Mouse (Mus musculus) thymus, postnatal 25 days (tissue): ENCODE measurements around the gene Slc27a5.
A peak's percentile ranks its signal among the peaks of the same experiment; 100 is the strongest.

Experiments
- DNase-seq: peaks from one replicate; pipeline ENCODE4 v3.0.0; 2022

Gene Slc27a5

DNA sequence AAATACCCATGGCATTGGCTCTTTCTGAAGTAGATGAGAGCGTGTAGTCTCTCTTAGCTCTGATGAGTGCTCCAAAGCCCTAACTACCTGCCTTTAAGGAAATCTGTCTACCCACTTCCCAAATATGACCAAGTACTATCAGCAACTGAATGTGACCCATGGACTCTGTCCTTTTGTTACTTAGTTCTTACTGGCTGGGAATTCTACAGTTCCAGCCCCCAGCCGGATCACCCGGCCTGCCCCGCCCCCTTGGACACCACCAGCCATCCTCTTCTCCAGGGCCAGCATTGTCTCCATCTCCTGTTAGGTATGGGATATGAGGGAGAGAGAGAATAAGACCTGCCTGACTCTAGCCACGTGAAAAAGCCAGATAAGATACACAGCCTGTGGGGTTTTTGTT, at the start of gene Slc27a5:
TSS of gene Slc27a5 (minus strand) at position 140 of the 400 bp plus-strand sequence.
- DNase-seq = no peak

DNA sequence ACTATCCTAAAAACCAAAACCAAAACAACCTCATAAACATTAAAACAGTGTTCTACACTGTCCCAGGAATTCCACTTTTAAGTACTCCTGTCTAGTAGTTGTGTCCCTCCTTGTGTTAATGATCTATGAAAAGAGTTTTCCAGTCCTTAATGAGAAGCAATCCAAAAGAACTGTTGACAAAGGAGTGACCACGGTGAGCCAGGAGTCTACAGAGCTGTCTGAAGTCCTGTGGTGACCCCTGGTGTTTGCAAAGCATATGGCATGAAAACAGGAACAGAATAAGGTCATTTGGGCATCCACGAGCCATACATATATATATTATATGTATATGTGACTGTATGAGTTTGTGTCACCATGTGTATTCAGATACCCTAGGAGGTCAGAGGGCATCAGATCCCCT, 48.1 kb upstream of the Slc27a5 start:
- DNase-seq = peak; percentile 72

DNA sequence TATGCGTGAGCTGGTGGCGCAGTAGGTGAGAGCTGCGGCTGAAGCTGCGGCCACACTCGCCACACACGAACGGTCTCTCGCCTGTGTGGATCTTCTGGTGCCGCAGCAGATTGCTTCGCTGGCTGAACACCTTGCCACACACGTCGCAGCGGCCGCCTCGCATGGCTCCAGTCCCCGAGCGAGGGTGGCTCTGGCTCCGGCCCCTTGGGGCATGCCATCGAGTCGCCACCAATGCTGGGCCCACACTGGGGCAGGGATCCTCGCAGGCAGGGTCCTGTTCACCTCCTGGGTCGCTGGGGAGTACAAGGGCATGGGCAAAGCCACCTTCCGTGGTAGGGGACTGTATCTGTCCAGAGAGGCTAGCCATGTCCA, 46.2 kb upstream of the Slc27a5 start:
- no peak for DNase-seq

DNA sequence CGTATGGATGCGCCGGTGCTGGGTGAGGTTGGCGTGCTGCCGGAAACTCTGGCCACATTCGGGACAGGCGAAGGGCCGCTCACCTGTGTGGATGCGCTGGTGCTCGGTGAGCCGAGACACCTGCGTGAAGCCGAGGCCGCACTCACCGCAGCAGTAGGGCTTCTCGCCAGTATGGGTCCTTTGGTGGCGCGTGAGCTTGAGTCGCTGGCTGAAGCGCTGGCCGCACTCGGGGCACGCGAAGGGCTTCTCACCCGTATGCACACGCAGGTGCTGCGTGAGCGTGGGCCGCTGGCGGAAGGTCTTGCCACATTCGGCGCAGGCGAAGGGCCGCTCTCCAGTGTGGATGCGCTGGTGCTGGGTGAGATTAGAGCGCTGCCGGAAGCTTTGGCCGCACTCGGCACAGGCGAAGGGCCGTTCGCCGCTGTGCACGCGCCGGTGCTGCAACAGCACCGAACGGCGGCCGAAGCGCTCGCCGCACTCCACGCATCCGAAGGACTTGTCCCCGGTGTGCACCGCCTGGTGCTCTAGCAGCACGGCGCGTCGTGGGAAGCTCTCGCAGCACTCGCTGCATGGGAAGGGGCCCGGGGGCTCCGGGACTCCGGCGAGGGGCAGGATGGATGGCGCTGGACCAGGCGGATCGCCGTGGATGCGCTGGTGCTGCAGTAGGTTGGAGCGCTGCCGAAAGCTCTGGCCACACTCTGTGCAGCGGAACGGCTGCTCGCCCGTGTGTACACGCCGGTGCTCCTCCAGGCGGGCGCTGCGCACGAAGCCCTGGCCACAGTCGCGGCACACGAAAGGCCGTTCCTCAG, 45.7 kb upstream of the Slc27a5 start:
- no peak for DNase-seq

DNA sequence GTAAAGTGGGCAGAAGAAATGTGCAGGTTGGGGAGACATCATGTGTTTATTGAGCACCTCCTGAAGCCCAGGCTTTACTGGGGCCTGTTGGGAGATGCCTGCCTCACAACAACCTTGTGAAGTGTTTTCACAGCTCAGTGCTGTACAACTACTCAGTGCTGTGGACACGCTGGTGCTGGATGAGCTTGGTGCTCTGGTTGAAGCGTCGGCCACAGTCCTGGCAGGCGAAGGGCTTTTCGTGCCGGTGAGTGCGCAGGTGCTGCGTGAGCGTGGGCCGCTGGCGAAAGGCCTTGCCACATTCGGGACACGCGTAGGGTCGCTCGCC, 45.1 kb upstream of the Slc27a5 start:
- DNase-seq = no peak

DNA sequence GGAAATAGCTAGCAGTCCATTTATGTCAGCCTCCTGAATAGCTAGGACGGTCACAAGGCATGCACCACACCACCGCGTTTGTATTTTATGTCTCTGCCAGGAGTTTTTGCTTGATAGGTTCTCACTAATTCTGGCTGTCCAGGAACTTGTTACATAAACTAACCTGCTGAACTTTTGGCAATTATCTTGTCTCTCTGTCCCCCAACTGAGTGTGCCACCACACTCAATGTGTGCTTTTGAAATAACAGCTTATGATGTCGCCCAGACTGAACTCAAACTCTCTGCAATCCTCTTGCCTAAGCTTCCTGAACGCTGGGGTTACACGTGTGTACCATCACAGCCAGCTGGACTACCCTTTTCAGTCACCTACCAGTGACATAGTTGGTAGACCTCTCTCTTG, 44.5 kb upstream of the Slc27a5 start:
- DNase-seq = no peak

DNA sequence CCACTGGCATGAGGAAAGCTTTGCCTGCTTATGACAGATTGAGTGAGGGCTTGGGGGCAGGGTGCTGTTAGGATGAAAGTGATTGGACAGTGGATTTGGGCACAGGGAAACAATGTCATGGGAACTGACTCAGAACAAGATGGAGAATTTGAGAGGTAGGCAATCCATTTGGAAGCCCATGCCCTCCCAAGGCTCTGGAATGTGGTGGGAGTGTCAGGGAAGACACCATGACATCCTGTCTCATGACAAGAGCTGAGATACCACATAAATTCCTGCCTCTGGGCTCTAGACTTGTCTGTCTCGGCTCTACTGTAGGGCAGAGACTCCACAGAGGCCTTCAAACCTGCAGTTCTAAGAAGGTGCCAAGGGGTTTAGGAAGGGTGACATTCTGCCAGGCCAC, 43.3 kb upstream of the Slc27a5 start:
- no peak for DNase-seq

DNA sequence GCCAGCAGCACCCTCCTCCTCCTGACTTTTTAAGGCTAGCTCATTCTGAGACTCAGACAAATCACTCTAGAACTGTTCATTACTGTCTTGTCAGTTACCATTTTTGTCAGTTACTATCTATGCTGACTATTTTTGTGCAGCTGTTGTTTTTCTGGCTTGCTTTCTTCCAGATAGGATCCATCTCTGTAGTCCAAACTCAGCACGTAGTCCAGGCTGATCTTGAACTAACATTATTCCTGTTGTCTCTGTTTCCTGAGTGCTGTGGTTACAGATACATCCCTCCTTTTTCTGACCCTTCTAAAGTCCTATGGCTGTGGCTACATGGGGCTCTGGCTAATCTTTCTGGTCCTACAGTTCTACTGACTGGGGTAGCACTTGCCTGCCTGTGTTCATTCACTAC, 41.2 kb upstream of the Slc27a5 start:
- no peak for DNase-seq

DNA sequence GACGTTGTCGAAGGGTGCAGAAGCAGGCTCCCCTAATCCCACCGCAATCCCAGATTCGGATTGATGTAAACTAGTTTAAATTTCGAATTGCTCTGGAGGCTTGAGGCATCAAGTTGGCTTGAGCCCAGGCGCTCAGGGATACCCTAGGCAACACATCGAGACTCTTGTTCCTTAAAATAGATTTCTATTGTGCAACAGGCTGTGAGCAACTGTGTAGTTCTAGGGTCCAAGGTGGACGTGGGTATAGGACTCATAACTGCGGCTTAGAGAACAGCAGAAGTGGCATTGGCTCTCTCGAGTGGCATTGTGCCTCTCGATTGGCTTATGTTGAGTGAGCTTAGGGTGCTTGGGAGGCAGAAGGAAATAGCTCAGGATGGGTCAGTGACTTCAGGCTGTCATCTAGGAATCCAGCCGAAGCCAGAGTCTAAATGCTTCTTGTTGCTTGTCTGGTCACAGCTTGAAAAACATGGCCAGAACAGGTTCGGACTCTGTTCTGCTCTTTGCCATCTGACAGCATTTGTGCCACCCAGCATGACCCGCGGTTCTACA, 40.7 kb upstream of the Slc27a5 start:
- no peak for DNase-seq

DNA sequence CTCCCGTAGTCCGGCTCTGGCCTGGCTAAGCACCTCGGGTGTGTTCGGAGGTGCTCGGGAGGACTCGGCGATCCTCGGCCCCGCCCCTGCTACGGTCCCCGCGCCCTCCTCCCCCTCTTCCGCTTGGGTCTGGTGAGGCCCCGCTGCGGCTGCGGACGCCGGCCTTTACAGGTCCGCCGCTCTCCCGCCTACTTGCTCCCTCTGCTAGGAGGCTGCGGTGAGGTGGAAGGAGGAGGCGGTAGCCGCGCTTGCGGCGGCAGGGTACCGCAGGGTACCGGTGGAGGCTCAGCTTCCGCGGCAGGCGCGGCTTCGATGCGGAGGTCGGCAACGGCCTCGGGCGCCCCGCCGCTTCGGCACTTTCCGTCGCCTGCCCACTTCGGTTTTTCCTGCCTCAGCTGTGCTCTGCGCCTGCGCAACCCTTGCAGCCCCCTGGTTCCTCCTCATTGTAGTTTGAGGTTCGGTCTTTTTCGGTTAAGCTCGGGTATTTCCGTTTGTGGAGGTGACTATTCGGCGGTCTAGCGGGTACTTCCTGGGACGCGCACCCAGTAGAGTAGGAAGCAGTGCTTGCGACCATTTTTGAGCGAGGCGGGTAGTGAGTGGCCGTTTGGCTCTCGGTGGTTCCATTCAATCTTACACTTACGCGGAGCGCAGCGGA, 40.0 kb upstream of the Slc27a5 start, which contains the start of gene Ube2m:
TSS of gene Ube2m (minus strand) at position 375 of the 655 bp plus-strand sequence.
- peak; percentile 100 for DNase-seq

DNA sequence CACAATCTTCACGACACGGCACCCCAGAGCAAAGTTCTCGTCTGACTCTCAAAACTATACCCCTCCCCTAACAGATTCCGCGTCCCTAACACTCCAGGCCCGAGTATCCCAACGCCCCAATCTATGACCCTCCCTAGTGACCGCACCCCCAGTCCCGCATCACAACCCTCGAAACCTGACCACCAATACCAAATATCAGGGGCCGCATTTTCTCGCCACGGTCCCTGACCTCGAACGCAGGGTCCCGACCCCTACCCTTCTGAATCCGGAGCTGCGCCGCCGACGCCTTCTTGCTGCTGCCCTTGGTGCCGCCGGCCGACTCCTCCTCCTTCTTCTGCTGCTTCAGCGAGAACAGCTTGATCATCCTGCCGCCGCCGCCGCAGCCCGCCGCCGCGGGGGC, 39.4 kb upstream of the Slc27a5 start:
- DNase-seq = no peak

DNA sequence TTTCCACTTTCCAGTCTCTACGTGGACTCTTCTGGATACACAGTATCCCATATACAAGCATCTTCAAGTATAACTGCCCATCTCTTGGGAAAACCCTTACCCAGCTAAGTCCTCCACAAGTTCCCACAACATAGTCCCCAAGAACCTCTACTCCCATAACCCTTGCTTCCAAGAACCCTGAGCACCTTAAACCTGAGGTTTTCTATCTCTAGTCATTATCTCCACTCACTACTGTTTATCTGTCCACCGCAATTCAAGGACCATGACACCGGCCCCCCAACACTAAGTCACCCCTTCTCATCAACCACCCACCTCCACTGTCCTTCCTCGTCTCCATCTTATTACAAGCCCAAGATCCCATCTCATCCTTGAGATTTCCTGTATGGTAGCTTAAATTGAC, 38.8 kb upstream of the Slc27a5 start:
- DNase-seq = no peak

DNA sequence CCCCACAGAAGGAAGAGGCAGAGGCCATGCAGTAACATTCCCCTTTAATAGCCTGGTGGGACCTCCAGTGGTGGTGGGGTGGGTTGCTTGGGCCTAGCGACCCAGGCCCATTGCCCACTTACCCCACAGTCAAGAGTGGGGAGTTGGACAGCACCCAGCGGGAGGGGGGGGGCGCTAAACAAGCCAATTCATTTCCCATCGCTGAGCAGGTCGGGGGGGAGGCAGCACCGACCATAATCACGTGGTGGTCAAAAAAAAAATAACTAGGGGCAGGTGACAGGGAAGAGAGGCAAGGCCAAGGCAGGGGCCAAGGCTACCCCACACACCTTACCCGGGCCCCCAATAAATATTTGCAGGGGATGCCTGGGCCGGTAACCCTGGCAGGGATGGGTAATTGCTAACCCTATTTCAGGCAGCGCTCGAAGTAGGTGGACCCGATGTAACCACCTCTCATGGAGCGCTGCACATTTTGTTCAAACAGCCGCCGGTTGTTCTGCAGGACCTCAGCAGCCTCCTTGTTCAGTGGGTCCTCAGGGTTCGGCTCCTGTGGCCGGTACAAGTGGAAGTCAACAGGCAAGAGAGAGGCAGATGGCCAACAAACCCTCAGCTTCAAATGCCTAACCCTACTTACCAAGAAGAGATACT, 37.3 kb upstream of the Slc27a5 start:
- no peak for DNase-seq

DNA sequence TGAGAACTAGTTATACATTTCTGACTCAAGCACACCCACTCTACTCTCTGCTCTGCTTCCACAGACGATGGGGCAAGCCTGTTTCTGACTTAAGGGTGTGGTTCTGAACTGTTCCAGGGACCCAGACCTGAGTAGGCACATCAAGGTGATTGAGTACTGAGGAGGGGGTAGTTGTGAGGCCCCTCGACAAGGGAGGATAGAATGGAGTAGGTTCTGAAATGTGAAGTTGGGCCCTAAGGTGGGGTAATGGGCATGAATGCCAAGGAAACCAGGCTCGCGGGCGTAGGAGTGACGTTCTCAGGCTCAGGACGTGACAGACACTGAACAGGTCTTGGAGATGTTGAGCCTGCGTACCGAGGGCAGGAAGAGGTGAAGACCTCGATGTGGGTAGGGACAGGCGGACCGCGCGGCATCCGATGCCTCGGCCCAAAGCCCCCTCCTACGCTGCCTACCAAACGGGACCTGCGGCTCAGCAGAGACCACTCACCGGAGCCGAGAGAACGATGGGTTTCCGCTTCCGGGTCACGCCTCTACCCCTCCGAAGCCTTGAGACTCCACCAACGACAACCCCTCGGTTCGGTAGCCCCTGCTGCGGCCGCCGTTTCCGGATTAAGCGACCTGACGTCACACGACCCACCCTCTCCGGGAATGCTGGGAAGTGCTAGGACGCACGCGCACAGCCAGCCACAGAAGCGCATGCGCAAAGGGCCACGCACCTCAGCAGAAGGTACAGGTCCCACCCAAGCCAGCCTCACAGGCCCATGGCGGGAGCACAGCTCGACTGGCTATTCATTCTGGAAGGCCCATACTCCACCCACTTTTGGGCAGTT, 36.4 kb upstream of the Slc27a5 start, which contains the start of gene Chmp2a:
TSS of gene Chmp2a (minus strand) at position 660 of the 830 bp plus-strand sequence.
- peak; percentile 97 for DNase-seq

DNA sequence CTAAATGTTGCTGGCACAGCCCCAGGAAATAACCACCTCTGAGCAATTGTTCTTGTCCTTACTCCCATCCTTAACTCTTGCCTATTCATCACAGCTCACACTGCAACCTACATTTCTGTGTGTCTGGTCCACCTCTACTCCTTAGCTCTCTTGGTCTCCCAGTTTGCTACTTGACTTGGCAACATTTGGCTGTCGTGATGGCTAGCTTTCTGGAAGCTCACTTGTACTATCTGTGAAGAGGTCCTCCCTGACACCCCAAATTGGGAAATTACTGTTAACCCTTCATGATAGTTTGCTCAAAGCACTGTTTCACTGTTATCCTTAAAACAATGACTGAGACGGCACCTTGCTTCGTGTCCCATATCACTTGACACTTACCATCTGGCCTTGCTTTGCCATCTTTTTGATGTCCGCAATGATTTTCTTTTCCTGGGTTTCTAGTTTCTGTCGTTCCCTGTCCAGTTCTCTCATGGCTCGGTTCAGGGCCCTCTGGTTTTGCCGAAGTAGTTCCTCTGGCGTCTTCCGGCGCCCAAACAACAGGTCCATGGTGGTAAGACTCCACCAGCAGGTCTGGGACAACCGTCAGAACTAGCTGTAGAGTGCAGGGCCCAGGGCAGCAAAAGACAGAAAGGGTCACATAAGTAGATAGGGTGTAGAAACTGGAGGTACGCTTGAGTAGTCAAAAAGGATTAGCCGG, 35.6 kb upstream of the Slc27a5 start:
- no peak for DNase-seq

DNA sequence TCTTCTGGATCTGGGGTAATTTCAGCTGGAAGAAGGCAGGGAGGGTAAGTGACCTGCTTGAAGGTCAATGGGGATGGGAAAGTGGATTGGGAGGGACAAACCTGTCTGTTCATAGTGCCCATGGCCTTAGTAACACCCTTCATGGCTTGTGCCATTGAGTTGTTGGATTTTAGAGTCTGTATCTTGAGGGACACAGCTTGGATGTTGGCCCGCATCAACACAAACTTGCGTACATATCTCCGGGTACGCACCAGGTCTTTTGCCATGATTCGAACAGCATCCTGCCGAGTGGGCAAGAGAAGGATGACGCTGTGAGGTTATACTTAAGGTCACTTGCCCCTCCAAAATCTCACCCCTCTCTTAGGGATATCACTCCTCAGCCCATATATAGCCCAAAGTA, 34.5 kb upstream of the Slc27a5 start:
- no peak for DNase-seq

DNA sequence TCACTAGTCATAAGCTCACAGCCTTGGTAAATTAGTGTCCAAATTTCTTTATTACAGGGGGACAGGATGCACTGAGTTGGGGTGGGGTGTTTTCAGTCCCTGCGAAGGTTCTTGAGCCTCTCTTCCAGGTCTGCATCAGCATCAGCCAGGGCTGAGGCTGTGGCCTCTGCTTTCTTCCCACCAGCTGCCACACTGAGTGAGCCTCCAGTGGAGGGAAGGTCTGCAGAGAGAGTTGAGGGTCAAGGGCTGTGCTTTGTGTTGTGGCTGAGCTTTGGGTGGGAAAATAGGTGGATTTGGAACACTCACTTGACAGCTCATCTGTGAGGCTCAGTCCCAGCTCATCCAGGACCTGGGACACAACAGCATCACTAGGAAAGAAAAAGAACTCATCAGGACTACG, 34.0 kb upstream of the Slc27a5 start:
- DNase-seq = no peak

DNA sequence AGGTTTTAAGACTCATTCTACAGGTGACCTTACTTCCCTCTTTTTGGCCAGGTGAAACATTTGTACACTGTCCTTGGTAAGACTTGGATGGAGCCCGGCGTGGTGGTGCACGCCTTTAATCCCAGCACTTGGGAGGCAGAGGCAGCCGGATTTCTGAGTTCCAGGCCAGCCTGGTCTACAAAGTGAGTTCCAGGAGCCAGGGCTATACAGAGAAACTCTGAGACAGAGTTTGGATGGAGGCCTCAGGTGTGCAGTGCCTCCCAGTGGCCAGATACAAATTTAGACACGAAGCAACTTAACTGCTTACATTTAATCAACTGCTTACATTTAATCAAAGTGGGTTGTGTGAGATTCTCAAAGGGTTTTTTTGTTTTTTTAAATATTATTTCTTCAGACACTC, 33.1 kb upstream of the Slc27a5 start:
- no peak for DNase-seq

DNA sequence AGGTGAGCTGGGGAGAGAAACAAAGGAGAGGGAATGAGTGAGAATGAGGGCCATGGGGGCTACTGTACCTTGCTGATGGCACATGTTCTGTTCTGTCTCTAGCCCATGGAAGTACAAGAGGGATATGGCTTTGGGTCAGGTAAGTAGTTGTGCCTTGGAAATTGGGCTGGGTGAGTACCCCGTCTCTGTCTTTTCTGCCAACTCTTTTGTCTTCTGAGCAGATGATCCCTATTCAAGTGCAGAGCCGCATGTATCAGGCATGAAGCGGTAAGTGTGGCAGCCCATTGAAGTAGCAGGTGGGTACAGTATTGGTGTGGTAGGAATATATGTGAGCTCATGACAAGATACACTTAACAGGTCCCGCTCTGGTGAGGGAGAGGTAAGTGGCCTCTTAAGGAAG, 31.0 kb upstream of the Slc27a5 start:
- DNase-seq = no peak

DNA sequence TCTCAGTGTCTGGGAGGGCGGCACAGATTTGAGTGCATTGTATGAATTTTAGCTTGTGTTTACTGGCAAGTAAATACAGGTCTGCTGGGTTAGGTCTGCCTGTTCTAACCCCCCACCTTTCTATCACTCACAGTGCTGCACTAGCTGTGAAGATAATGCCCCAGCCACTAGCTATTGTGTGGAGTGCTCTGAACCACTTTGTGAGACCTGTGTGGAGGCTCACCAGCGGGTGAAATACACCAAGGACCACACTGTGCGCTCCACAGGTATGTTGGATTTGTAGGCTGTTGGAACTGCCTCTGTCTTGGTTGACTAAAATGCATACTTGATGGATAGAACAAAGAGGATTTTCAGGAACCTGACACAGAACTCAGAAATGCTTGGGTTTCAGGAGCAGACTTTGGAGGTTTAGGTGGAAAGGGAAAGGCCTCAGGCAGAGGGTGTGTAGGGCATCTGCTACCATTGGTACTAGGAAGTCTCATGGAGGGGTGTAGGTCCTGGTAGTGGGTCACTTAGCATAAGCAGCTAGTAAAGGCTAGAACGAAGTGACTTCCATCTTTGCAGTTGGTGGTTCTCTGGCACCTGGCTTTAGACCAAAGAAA, 27.6 kb upstream of the Slc27a5 start:
- DNase-seq = no peak

DNA sequence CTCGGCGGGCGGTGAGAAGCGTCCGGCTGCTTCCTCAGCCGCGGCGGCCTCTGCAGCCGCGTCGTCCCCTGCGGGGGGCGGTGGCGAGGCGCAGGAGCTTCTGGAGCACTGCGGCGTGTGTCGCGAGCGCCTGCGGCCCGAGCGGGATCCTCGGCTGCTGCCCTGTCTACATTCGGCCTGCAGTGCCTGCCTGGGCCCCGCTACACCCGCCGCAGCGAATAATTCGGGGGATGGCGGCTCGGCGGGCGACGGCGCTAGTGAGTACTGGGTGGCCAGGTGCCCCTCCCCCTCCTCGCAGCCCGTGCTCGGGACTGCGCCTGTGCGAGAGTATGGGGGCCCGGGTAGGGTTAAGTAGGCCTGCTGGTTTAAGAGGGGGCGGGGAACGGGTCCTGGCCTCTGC, 26.8 kb upstream of the Slc27a5 start:
- peak; percentile 83 for DNase-seq
